Mouse (Mus musculus): ENCODE measurements at regions not wholly inside any gene's neighbourhood (a gene's known extent, or its start where the extent isn't known, plus 50 kb on each side); places are given as distances from the start of the nearest gene placed in this dataset.

GRCm38 (mm10) chr1:108925563-108925962 lies 1056.7 kb upstream of the Cdh7 start:
- no peak overlapping the region for H3K4me3 ChIP-seq
- no peaks in the 10 kb centered on the region for H3K36me3 ChIP-seq
- no peak overlapping the region for H3K27ac ChIP-seq (replicated peaks)
- H3K4me2 ChIP-seq: no peak overlapping the region
- H3K9me3 ChIP-seq: no peaks in the 10 kb centered on the region
- H3K4me1 ChIP-seq (replicated peaks): no peaks in the 10 kb centered on the region
- no peak overlapping the region for H3K9ac ChIP-seq
- no peaks in the 10 kb centered on the region for H3K27me3 ChIP-seq
- ATAC-seq (ENCODE audit: low read depth): no peak
- WGBS: 84% methylated on average over 4 of the region's 4 CpGs

- no peak overlapping the region for H3K9ac ChIP-seq
- 0 out of 2 replicates have a peak, but pooled peaks cover 3% of the 10 kb centered on the region for H3K4me1 ChIP-seq (replicated peaks)
- H3K27me3 ChIP-seq: no peaks in the 10 kb centered on the region
- H3K9me3 ChIP-seq: no peaks in the 10 kb centered on the region
- 0 out of 2 replicates have a peak, but pooled peaks have one; percentile 59 for ATAC-seq (ENCODE audit: low read depth)
- WGBS: 44% methylated on average over 1 of the region's 1 CpGs
- no peak overlapping the region for H3K4me3 ChIP-seq
- H3K27ac ChIP-seq (replicated peaks): no peak overlapping the region
- no peaks in the 10 kb centered on the region for H3K36me3 ChIP-seq
- no peak overlapping the region for H3K4me2 ChIP-seq
Observed at GRCm38 (mm10) chr1:108934350-108934749, 1047.9 kb upstream of the Cdh7 start.

- ATAC-seq (ENCODE audit: low read depth): no peak
- Histone ChIP-seq H3K4me2 (no peak overlapping the region), H3K27me3 (no peaks in the 10 kb centered on the region), H3K36me3 (no peaks in the 10 kb centered on the region), H3K9ac (no peak overlapping the region), H3K9me3 (0 out of 2 replicates have a peak, but pooled peaks cover 1% of the 10 kb centered on the region), H3K4me3 (no peak overlapping the region), H3K27ac (replicated peaks) (no peak overlapping the region), H3K4me1 (replicated peaks) (no peaks in the 10 kb centered on the region)
- WGBS: 51% methylated on average over 1 of the region's 1 CpGs
Observed at GRCm38 (mm10) chr1:108974866-108975265, 1007.4 kb upstream of the Cdh7 start.

- ATAC-seq (ENCODE audit: low read depth): no peak
- no peak overlapping the region for H3K27ac ChIP-seq (replicated peaks)
- H3K4me1 ChIP-seq (replicated peaks): no peaks in the 10 kb centered on the region
- H3K36me3 ChIP-seq: no peaks in the 10 kb centered on the region
- no peak overlapping the region for H3K4me2 ChIP-seq
- no peak overlapping the region for H3K4me3 ChIP-seq
- no peaks in the 10 kb centered on the region for H3K27me3 ChIP-seq
- H3K9me3 ChIP-seq: no peaks in the 10 kb centered on the region
- WGBS: 84% methylated on average over 2 of the region's 2 CpGs
- H3K9ac ChIP-seq: no peak overlapping the region
Observed at GRCm38 (mm10) chr1:108994651-108995050, 987.6 kb upstream of the Cdh7 start.
